Mouse (Mus musculus) spleen, adult 2 months (tissue): ENCODE data around the gene Bahcc1. TPM values are rescaled to one million over a fixed set of nuclear protein-coding genes. Genes with fewer than 3 reads are reported as not detected.
A peak's percentile ranks its signal among the peaks of the same experiment; 100 is the strongest.

ENCODE experiments used
- DNase-seq, 2 experiments: peaks; one replicate each; pipeline versions ENCODE4 v3.0.0 to v3.0.0-alpha.2; 2012 to 2021; ENCODE audit warnings: low spot score in 2 of 2, low read depth in 1 of 2
- H3K27ac ChIP-seq: fragments of 200-500 bp; 2 replicates; pipeline ENCODE4 v1.5.1; 2012; ENCODE audit warnings: low read length, inconsistent platforms; ENCODE audit not compliant: insufficient read depth
- H3K27me3 ChIP-seq: fragments of 200-500 bp; 2 replicates; pipeline ENCODE4 v1.6.1; 2012; ENCODE audit warnings: mild to moderate bottlenecking, moderate library complexity, low read length, inconsistent platforms; ENCODE audit not compliant: control insufficient read depth, insufficient read depth
- H3K36me3 ChIP-seq: fragments of 200-500 bp; 2 replicates; pipeline ENCODE4 v1.6.1; 2012; ENCODE audit warnings: mild to moderate bottlenecking, low read length, inconsistent platforms; ENCODE audit not compliant: control insufficient read depth, insufficient read depth
- H3K4me1 ChIP-seq: fragments of 200-500 bp; 2 replicates; pipeline ENCODE4 v1.6.1; 2011; ENCODE audit warnings: inconsistent platforms; ENCODE audit not compliant: control insufficient read depth, insufficient read depth, insufficient read length
- H3K4me3 ChIP-seq: fragments of 200-500 bp; 2 replicates; pipeline ENCODE4 v1.5.1; 2011; ENCODE audit warnings: mild to moderate bottlenecking, inconsistent platforms; ENCODE audit not compliant: insufficient read depth, insufficient read length; ENCODE audit errors: extremely low read depth
- CTCF ChIP-seq: fragments of 200-500 bp; IDR thresholded peaks from 2 replicates; pipeline ENCODE4 v1.5.1; 2011; ENCODE audit warnings: mild to moderate bottlenecking, inconsistent platforms; ENCODE audit not compliant: insufficient read depth, insufficient read length, insufficient replicate concordance; ENCODE audit errors: extremely low read depth
- POLR2A ChIP-seq: fragments of 200-500 bp; IDR thresholded peaks from 2 replicates; pipeline ENCODE4 v1.6.1; 2011; ENCODE audit warnings: low read depth, low read length, inconsistent platforms
- WGBS: fragments of 180-500 bp; shearing (Covaris S2); methylation state at CpG from one replicate; pipeline ENCODE4 v1.1.7; 2018; 5-methylcytosine and 5-hydroxymethylcytosine counted together
- polyA plus RNA-seq: library from polyadenylated mRNA; depleted of rRNA; stranded (reverse); fragments of >200 nt; gene quantifications from 2 replicates; pipeline ENCODE4 v1.2.3, GENCODE M21; 2012

The Bahcc1 gene
- polyA plus RNA-seq, 1 experiment, result 3.6 TPM

- no peak for TF ChIP-seq POLR2A
- TF ChIP-seq CTCF, result no peak
- peaks cover 11% of the 10 kb centered on the region for H3K4me1 ChIP-seq
- WGBS, result 8% methylated on average over 42 of the region's 42 CpGs
- no peak for DNase-seq
- H3K4me3 ChIP-seq, result peak overlapping the region; percentile 54
- no peaks in the 10 kb centered on the region for H3K36me3 ChIP-seq
- peaks cover 42% of the 10 kb centered on the region for H3K27me3 ChIP-seq
- peak overlapping the region; percentile 43 for H3K27ac ChIP-seq
These were observed 2.6 kb upstream of the Bahcc1 start for GRCm38 (mm10) chr11:120229861-120230751.

GRCm38 (mm10) chr11:120230841-120231370 lies 1.8 kb upstream of the Bahcc1 start:
- TF ChIP-seq CTCF (no peak), POLR2A (no peak)
- no peak for DNase-seq
- peak overlapping the region; percentile 54; the same call in 1 of the 2 replicates for H3K4me3 ChIP-seq
- peaks cover 48% of the 10 kb centered on the region for H3K27me3 ChIP-seq
- peak overlapping the region; percentile 40 for H3K27ac ChIP-seq
- H3K4me1 ChIP-seq, result peaks cover 13% of the 10 kb centered on the region
- H3K36me3 ChIP-seq, result no peaks in the 10 kb centered on the region
- WGBS, result under 1% methylated on average over 58 of the region's 58 CpGs

GRCm38 (mm10) chr11:120231379-120231778 lies 1.4 kb upstream of the Bahcc1 start:
- DNase-seq, result peak; percentile 47 to 59
- Histone ChIP-seq H3K36me3 (no peaks in the 10 kb centered on the region), H3K4me1 (peaks cover 16% of the 10 kb centered on the region), H3K4me3 (peak overlapping the region; percentile 54), H3K27ac (no peak overlapping the region), H3K27me3 (peaks cover 50% of the 10 kb centered on the region)
- 2% methylated on average over 27 of the region's 27 CpGs for WGBS
- TF ChIP-seq POLR2A (no peak), CTCF (no peak)

DNA sequence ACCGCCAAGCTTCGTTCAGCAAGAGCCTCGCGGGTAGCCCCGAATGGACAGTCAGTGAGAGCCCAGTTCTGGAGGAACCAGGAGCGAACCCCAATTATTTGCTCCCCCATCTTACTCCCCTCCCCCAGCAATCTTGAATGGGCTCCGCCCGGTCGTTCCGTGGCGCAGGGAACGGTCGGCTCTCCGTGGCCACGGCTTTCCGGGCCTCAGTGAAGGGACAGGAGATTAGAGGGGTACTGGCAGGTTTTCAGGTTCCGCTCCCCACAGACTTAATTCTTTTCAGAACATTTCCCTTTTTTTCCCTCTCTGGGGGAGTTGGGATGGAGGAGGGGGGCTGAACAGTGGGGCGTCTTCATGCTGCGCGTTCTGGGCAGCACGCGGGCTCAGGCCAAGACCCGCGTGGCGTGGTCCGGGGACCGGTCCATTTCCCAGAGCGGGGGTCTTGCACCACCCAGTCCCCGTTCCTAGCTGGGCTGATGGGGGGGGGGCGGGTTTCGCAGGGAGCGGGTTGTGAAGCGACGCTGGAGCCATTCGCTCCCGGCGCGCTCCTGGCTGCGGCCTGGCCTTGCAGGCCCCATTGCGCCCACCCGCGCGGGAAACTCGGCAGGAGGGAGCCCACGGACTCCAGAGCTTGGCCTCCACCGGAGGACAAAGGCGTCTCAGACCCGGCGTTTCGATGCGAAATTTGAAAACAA lies 841 bp downstream of the Bahcc1 start:
- H3K27me3 ChIP-seq, result peaks cover 57% of the 10 kb centered on the region
- peaks cover 26% of the 10 kb centered on the region for H3K4me1 ChIP-seq
- TF ChIP-seq POLR2A, result no peak
- no peak for TF ChIP-seq CTCF
- H3K27ac ChIP-seq, result peak overlapping the region; percentile 56; the same call in 1 of the 2 replicates
- no peaks in the 10 kb centered on the region for H3K36me3 ChIP-seq
- under 1% methylated on average over 51 of the region's 51 CpGs for WGBS
- no peak for DNase-seq
- H3K4me3 ChIP-seq, result peak overlapping the region; percentile 43

GRCm38 (mm10) chr11:120234136-120234775 lies 1.5 kb downstream of the Bahcc1 start:
- no peaks in the 10 kb centered on the region for H3K36me3 ChIP-seq
- no peak for DNase-seq
- H3K4me1 ChIP-seq, result peaks cover 26% of the 10 kb centered on the region
- peaks cover 58% of the 10 kb centered on the region for H3K27me3 ChIP-seq
- peak overlapping the region; percentile 56 for H3K27ac ChIP-seq
- WGBS, result under 1% methylated on average over 52 of the region's 52 CpGs
- H3K4me3 ChIP-seq, result peak overlapping the region; percentile 43
- TF ChIP-seq CTCF (no peak), POLR2A (no peak)

- TF ChIP-seq CTCF, result no peak
- TF ChIP-seq POLR2A, result no peak
- no peak for DNase-seq
- H3K4me3 ChIP-seq, result peak overlapping the region; percentile 43; the same call in 1 of the 2 replicates
- peaks cover 26% of the 10 kb centered on the region for H3K4me1 ChIP-seq
- H3K27ac ChIP-seq, result peak overlapping the region; percentile 46
- no peaks in the 10 kb centered on the region for H3K36me3 ChIP-seq
- under 1% methylated on average over 39 of the region's 39 CpGs for WGBS
- peaks cover 58% of the 10 kb centered on the region for H3K27me3 ChIP-seq
These were observed 2.0 kb downstream of the Bahcc1 start for GRCm38 (mm10) chr11:120234776-120235181.
